Mouse (Mus musculus) heart, adult 2 months (tissue): Measurements from ENCODE around the gene Ddx52.

Experiments used
- CTCF ChIP-seq: fragments of 200-600 bp; IDR thresholded peaks from 2 replicates; pipeline ENCODE4 v1.8.1; 2022; ENCODE audit warnings: antibody characterized with exemption, mild to moderate bottlenecking, moderate library complexity
- EP300 ChIP-seq: fragments of 200-500 bp; IDR thresholded peaks from 2 replicates; pipeline ENCODE4 v1.6.1; 2011; ENCODE audit warnings: low read depth, low read length, control low read depth; ENCODE audit not compliant: insufficient read depth
- POLR2A ChIP-seq: fragments of 200-500 bp; IDR thresholded peaks from 2 replicates; pipeline ENCODE4 v1.6.1; 2011; ENCODE audit warnings: mild to moderate bottlenecking, low read depth, low read length, control low read depth; ENCODE audit not compliant: insufficient read depth

- no peak for TF ChIP-seq CTCF
- TF ChIP-seq EP300 = no peak
- TF ChIP-seq POLR2A = no peak
Measured at GRCm38 (mm10) chr11:83932506-83933106, 9.3 kb upstream of the Ddx52 start.
